Mouse (Mus musculus): ENCODE results near the gene Hoxb6.

The Hoxb6 gene

DNA sequence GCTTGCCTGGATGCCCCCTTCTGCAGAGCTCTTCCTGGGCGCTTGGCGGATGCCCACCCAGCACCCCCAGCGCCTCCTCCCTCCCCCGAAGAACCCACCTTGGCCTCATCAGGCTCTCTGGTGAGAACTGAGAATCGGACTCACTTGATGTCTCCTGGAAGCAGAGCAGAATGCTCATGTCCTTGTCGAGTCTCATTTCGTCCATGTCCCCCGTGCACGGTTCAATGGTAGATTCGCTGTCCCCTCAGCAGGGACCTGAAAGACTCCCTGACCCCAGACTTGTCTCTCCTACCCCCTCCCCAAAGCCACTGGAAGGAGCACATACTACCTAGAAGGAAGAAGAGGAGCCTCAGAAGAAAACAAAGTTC, 8.8 kb downstream of the Hoxb6 start:
- no peak for DNase-seq (ENCODE audit: low read depth, low spot score)

DNA sequence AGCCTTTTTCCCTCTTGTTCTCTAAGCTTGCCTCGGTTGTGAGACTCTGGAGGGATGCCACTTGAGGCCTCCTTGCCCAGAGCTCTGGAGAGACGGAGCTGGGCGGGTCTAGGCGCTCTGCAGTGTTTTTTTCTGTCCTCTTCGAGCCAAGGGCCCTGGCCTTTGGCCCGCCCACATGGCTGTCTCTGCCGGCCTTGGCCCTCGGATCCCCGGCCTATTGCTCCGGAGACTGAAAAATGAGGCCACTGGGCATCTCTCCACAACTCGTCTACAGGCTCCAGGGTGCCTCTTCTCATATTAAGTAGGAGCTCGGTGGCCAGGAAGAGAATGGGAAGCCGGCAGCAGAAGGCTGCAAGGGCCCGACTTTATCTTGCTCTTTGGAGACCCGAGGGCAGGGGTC, 9.6 kb downstream of the Hoxb6 start:
- DNase-seq (ENCODE audit: low read depth, low spot score) = no peak

GRCm38 (mm10) chr11:96302381-96303150, 10.3 kb downstream of the Hoxb6 start:
- no peak for DNase-seq (ENCODE audit: low read depth, low spot score)

- DNase-seq (ENCODE audit: low read depth, low spot score) = peak; percentile 84
These were observed 11.1 kb downstream of the Hoxb6 start, which contains the start of gene Hoxb5 for GRCm38 (mm10) chr11:96303151-96304099. TSS of gene Hoxb5 (plus strand) at chr11:96303336.

GRCm38 (mm10) chr11:96304381-96305195, 12.3 kb downstream of the Hoxb6 start:
- DNase-seq (ENCODE audit: low read depth, low spot score) = no peak

- DNase-seq (ENCODE audit: low read depth, low spot score) = no peak
These were observed 13.4 kb downstream of the Hoxb6 start for GRCm38 (mm10) chr11:96305505-96306182.

GRCm38 (mm10) chr11:96306183-96306907, 14.1 kb downstream of the Hoxb6 start:
- no peak for DNase-seq (ENCODE audit: low read depth, low spot score)

DNA sequence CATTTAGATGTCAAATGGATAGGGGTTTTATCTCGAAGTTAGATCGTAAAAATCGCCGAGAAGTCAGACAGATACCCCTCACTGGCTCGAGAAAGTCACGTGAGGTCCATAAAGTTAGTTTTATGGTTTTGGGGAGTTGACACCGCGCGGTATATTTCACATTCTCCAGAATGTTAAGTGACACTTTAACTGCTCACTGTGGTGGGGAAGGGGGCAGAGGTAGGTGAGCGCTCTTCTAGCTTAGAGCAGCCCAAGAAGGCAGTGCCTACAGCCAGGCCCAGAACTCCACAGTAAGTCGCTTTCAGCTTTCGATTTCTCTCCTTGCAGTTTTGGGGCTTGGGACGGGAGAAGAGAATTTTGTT, 14.6 kb downstream of the Hoxb6 start:
- DNase-seq (ENCODE audit: low read depth, low spot score) = no peak

DNA sequence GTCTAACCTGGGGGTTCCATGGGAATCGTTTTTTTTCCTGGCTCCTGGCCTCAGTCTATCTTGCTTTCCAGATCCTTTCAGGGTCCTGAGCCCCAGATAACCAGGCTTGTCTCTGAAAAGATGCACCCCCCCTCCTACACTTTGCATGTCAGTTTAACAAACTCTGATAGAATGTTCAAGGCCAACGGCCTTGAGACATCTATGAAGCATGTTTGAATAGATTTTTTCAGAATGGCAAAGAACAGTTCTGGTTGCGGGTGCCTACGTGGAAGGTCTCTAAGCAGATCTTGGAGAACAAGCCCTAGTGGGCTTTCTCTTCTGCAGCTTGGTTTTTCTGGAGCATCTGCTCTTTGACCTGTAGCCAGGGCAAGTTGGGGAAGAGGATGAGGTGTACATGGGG, 16.5 kb downstream of the Hoxb6 start:
- no peak for DNase-seq (ENCODE audit: low read depth, low spot score)

- no peak for DNase-seq (ENCODE audit: low read depth, low spot score)
These were observed 17.0 kb downstream of the Hoxb6 start for GRCm38 (mm10) chr11:96309288-96309687.

DNA sequence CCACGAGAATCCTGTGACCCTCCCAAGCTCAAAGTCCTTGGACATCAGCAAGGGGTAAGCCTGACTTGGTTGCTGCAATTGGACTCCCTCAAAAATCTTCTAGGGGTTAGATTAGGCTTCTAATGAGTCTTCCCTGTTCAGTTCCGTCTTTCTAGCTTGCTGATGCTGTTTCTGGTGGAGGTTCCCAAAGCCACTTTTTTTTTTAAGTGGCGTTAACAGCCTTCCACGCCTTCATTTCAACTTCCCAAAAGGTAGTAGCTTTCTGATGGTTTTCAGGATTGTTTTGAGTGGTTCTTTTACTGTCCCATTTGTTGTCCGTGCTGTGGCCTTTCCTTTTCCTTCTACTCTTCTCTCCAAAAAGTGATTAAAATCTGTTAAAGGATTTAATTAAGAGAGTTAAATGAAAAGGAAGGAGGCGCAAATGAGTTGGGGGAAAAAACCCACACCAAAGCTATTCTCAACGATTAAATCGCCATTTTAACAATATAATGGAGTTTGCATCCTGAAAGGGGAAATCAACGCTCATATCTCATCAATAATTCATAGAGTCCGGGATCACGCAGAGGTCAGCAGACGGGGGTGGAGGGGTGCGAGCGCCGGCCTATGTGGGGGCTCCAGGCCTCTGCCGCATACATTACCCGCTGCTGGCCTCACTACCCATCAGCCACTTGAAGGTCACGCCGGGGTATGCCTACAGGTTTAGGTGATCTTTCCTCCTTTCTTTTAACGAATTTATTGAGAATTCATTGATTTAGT, 18.1 kb downstream of the Hoxb6 start:
- DNase-seq (ENCODE audit: low read depth, low spot score) = no peak

DNA sequence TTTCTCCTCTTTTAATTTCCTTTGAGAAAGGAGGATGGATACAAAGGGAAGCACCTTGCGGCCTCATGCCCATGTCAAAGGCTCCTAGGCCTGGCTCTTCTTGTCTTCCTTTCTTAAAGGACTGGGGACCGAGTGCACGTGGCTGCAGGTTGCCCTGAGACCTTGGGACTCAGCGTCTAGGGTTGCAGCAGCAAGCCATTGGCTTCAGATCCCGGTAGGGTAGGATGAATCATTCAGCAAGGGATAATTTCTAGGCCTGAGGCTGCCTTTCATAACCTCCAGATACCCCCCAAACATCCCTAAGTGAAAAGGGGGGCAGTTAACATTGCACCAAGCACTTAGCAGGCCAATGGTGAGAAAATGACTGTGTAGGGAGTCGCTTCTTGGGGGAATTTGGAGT, 18.8 kb downstream of the Hoxb6 start:
- no peak for DNase-seq (ENCODE audit: low read depth, low spot score)

GRCm38 (mm10) chr11:96311520-96312417, 19.5 kb downstream of the Hoxb6 start:
- DNase-seq (ENCODE audit: low read depth, low spot score) = no peak

DNA sequence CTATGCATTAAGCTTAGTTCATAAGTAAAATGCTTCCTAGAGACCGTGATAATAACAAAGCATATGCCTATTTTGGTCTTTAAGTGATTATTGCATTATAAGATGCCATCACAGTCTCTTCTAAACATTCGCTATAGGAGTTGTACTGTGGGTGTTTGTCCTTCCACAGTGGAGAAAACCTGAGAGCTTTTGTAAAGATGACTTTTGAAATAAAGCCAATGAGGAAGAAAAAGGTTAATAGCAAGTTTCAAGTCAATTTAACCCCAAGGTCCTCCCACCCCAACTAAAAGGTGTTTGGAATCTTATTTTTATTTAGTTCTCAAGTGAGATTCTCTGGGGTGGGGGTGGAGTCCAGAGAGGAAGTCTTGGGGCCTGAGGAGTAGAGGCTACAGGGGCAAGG, 20.9 kb downstream of the Hoxb6 start:
- DNase-seq (ENCODE audit: low read depth, low spot score) = no peak

GRCm38 (mm10) chr11:96313806-96314428, 21.6 kb downstream of the Hoxb6 start:
- DNase-seq (ENCODE audit: low read depth, low spot score) = no peak

DNA sequence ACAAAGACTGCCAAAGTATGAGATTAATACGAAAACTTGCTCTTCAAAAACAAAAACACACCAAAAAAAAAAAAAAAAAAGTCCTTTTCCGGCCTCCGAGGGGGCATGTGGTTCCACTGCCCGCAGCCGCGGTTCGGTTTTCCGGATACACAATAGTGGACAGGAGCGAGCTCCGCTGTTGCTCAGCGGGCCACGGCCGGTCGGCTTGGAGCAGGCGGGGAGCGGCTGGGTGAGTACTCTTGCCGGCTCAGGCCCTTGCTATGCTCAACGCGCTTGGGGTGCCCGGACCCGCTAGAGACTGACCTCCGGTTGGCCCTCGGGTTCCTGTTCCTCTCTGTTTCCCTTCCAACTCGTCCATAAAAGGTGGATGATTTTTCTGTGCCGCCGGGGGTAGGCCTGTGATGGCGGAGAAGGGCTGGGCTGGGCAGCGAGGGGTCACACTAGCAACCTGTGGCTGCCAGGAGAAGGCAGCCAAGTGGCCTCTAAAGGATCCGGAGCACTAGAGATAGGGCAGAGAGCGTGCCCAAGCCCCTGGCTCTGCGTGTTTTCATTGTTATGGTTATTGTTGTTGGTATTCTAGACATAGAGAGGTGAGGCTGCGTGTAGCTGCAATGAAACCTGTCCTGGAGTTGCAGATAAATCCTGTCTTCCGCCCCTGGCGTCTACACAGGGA, 22.5 kb downstream of the Hoxb6 start:
- DNase-seq (ENCODE audit: low read depth, low spot score) = no peak

- no peak for DNase-seq (ENCODE audit: low read depth, low spot score)
These were observed 23.0 kb downstream of the Hoxb6 start for GRCm38 (mm10) chr11:96315344-96315681.
